In genomic region chr9:43339614-43340020, GRCm38 (mm10) we compare ENCODE assay signal across 8 mouse cellular contexts. TPM values are rescaled to one million over a fixed set of nuclear protein-coding genes. Genes with fewer than 3 reads are reported as not detected.
DNase-seq lines count a peak whose midpoint lies in the region; ATAC-seq and TF ChIP-seq lines count a peak whose summit lies in the region.

No protein-coding gene starts in this region.

- no peak overlapping the region for H3K27ac ChIP-seq in kidney, postnatal 0 days
- no peak overlapping the region for H3K27ac ChIP-seq in liver, embryonic 11.5 days (ENCODE audit: low read depth, low read length)
- no peak overlapping the region for H3K27ac ChIP-seq in neural tube, embryonic 14.5 days (ENCODE audit: low read depth, low read length)
- H3K27ac ChIP-seq in thymus, adult 2 months (ENCODE audit: control insufficient read depth, insufficient read depth, low read length), result no peak overlapping the region

- no peak; the same call in 1 of the 2 replicates for ATAC-seq in kidney, postnatal 0 days (replicated peaks; ENCODE audit: low FRiP score, low read depth)
- ATAC-seq in liver, embryonic 11.5 days (replicated peaks; ENCODE audit: low FRiP score), result no peak
- ATAC-seq in neural tube, embryonic 14.5 days (ENCODE audit: low read depth), result peak; percentile 55

- no peak for TF ChIP-seq POLR2A in thymus, adult 2 months (IDR thresholded peaks at IDR 0.05; ENCODE audit: control insufficient read depth, extremely low read depth, insufficient read depth, low read length, poor library complexity)

- 3% methylated on average over 2 of the region's 2 CpGs for WGBS in kidney, postnatal 0 days
- WGBS in liver, embryonic 11.5 days, result 0% methylated on average over 2 of the region's 2 CpGs
- 2% methylated on average over 2 of the region's 2 CpGs for WGBS in neural tube, embryonic 14.5 days
- WGBS in thymus, adult 2 months, result 2% methylated on average over 2 of the region's 2 CpGs

- DNase-seq in urinary bladder, postnatal 25 days (ENCODE audit: low spot score), result peak; percentile 73
- DNase-seq in urinary bladder, adult 2 months (ENCODE audit: low spot score), result no peak
- DNase-seq in cerebellum, postnatal 36 days, result peak; percentile 76 to 85
- peak; percentile 82 to 86 for DNase-seq in frontal cortex, postnatal 36 days (ENCODE audit: low spot score in 2 of 2)
- DNase-seq in kidney, postnatal 0 days (ENCODE audit: low spot score), result peak; percentile 69
- peak; percentile 65 for DNase-seq in liver, embryonic 11.5 days (ENCODE audit: low spot score)
- DNase-seq in thymus, adult 2 months, result peak; percentile 75

- no peak overlapping the region for H3K4me3 ChIP-seq in kidney, postnatal 0 days (replicated peaks; ENCODE audit: low read depth, low read length)
- no peak overlapping the region for H3K4me3 ChIP-seq in liver, embryonic 11.5 days (ENCODE audit: low read depth, low read length)
- no peak overlapping the region for H3K4me3 ChIP-seq in neural tube, embryonic 14.5 days (ENCODE audit: low read depth, low read length)
- no peak overlapping the region for H3K4me3 ChIP-seq in thymus, adult 2 months (ENCODE audit: control insufficient read depth, insufficient read depth, low read length)

- TF ChIP-seq CTCF in kidney, postnatal 0 days (IDR thresholded peaks at IDR 0.05; ENCODE audit: low read depth), result peak; percentile 86
- TF ChIP-seq CTCF in thymus, adult 2 months (IDR thresholded peaks at IDR 0.05; ENCODE audit: borderline replicate concordance, control insufficient read depth, extremely low read depth, insufficient read depth, low read length, poor library complexity), result peak; percentile 70; the same call in 1 of the 2 replicates

- no peaks in the 10 kb centered on the region for H3K4me1 ChIP-seq in kidney, postnatal 0 days (replicated peaks; ENCODE audit: insufficient read depth, low read length)
- H3K4me1 ChIP-seq in liver, embryonic 11.5 days (replicated peaks; ENCODE audit: control insufficient read depth, insufficient read depth, low read length), result no peaks in the 10 kb centered on the region
- H3K4me1 ChIP-seq in neural tube, embryonic 14.5 days (ENCODE audit: control insufficient read depth, insufficient read depth, low read length), result no peaks in the 10 kb centered on the region
- peaks cover 28% of the 10 kb centered on the region for H3K4me1 ChIP-seq in thymus, adult 2 months (replicated peaks; ENCODE audit: control insufficient read depth, insufficient read depth, low read length)

- H3K36me3 ChIP-seq in kidney, postnatal 0 days (ENCODE audit: insufficient read depth, low read length), result no peaks in the 10 kb centered on the region
- no peaks in the 10 kb centered on the region for H3K36me3 ChIP-seq in liver, embryonic 11.5 days (ENCODE audit: control insufficient read depth, insufficient read depth, low read length)
- H3K36me3 ChIP-seq in neural tube, embryonic 14.5 days (ENCODE audit: control insufficient read depth, insufficient read depth, low read length), result no peaks in the 10 kb centered on the region
- H3K36me3 ChIP-seq in thymus, adult 2 months (ENCODE audit: control insufficient read depth, insufficient read depth, low read length), result no peaks in the 10 kb centered on the region

- H3K9ac ChIP-seq in kidney, postnatal 0 days (ENCODE audit: low read depth, low read length), result no peak overlapping the region
- H3K9ac ChIP-seq in liver, embryonic 11.5 days (ENCODE audit: low read depth, low read length), result no peak overlapping the region
- no peak overlapping the region for H3K9ac ChIP-seq in neural tube, embryonic 14.5 days (replicated peaks; ENCODE audit: low read depth, low read length)

- H3K9me3 ChIP-seq in kidney, postnatal 0 days (replicated peaks; ENCODE audit: low read length), result no peaks in the 10 kb centered on the region
- no peaks in the 10 kb centered on the region for H3K9me3 ChIP-seq in liver, embryonic 11.5 days (ENCODE audit: control insufficient read depth, low read length)
- no peaks in the 10 kb centered on the region for H3K9me3 ChIP-seq in neural tube, embryonic 14.5 days (ENCODE audit: control insufficient read depth, low read length)

- H3K27me3 ChIP-seq in kidney, postnatal 0 days (ENCODE audit: insufficient read depth, low read length), result no peaks in the 10 kb centered on the region
- 0 out of 2 replicates have a peak, but pooled peaks cover 2% of the 10 kb centered on the region for H3K27me3 ChIP-seq in liver, embryonic 11.5 days (replicated peaks; ENCODE audit: control insufficient read depth, insufficient read depth, low read length)
- no peaks in the 10 kb centered on the region for H3K27me3 ChIP-seq in neural tube, embryonic 14.5 days (ENCODE audit: control insufficient read depth, insufficient read depth, low read length)
- no peaks in the 10 kb centered on the region for H3K27me3 ChIP-seq in thymus, adult 2 months (ENCODE audit: control insufficient read depth, insufficient read depth, low read length)

- no peak overlapping the region for H3K4me2 ChIP-seq in kidney, postnatal 0 days (ENCODE audit: low read length)
- H3K4me2 ChIP-seq in liver, embryonic 11.5 days, result no peak overlapping the region
- H3K4me2 ChIP-seq in neural tube, embryonic 14.5 days (ENCODE audit: low read depth, low read length), result no peak overlapping the region

RNA-seq across cellular contexts. Expression of gene Trim29, which starts 29.0 kb away (rescaled TPM):
- polyA plus RNA-seq in urinary bladder, adult 2 months (2012; rRNA removed), result 59.6 and 62.9 TPM in 2 replicates
- 2.5 and 2.6 TPM in 2 replicates for polyA plus RNA-seq in kidney, postnatal 0 days (2015; fragmentation: Nextera tagmentation; extraction: Ambion mirVana)
- 0.25 TPM in 1 of 2 replicates, not detected in the other for polyA plus RNA-seq in liver, embryonic 11.5 days (2014; fragmentation: Nextera tagmentation; extraction: Ambion mirVana)
- not detected in 2 replicates for polyA plus RNA-seq in neural tube, embryonic 14.5 days (2014; fragmentation: Nextera tagmentation; extraction: Ambion mirVana)
- polyA plus RNA-seq in thymus, adult 2 months (2012; rRNA removed), result 30.1 and 35.6 TPM in 2 replicates
